Mouse (Mus musculus) gonadal fat pad, adult 2 months (tissue): ENCODE measurements around the gene Cd163. TPM values are rescaled to one million over a fixed set of nuclear protein-coding genes. Genes with fewer than 3 reads are reported as not detected.
"Not testable (repeated sequence)": the region's sequence is repeated elsewhere in the genome, so short reads cannot be mapped to it uniquely, and the experiment has no call there.

Source experiments
- DNase-seq: peaks from one replicate; pipeline ENCODE4 v3.0.0-alpha.2; 2012; ENCODE audit warnings: low read depth
- polyA plus RNA-seq: library from polyadenylated mRNA; depleted of rRNA; stranded (reverse); fragments of >200 nt; gene quantifications from 2 replicates; pipeline ENCODE4 v1.2.3, GENCODE M21; 2012; rRNA removed

Cd163 gene
- 3.0 and 4.6 TPM in 2 replicates for polyA plus RNA-seq

DNA sequence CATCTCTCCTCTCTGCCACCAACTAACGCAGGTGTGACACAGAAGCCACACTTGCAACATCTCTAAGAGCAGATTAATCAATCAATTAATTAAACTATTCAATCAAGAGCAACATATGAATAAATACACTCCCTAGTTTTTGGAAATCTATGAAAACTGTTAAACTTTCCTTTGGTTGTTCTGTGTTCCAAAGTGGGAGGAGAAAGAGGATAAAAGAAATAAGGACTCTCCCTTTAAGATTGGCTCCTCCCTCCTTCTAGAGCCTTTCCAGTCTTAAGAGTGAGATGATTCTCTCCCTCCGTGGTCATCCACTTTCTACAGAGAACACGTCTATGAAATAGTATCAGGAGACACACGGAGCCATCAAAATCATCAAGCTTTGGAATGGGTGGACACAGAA is at the start of gene Cd163:
Gene Cd163, plus strand, starts transcription at position 301 of the 400 bp plus-strand sequence.
- DNase-seq, result no peak

DNA sequence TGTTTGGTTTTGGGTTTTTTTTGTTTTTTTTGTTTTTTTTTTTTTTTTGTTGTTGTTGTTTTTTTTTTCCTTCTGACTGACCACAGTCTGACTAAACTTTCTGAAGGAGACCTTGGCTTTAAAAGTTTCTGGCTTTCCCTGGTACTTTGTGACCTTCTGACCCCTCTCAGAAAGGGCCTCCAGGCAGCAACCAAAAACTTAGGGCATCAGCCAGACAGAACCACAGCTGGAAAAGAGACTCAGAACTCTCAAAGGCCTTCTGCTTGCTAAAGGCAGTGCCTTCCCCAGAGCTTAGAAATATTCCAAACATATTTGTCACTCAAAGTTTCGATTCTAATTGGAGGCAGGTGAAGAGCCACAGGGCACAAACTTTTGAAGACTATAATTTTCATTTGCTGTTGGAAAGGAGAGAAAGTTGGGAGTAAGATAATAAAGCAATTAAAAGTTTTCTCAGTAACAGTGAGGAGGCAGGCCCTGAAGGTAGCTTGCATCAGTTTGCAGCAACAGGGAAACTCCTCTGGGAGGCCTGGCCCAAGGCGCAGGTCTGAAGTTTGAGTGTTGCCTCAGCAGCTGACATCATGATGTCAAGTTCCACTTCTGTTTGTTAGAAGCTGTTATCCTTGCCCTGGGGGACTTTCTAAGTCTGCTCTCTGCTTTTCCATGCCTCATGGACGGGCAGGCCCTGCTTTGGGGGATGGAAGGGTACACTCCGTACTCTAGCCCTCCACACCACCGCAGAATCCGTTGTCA is 48.6 kb upstream of the Cd163 start:
- DNase-seq, result no peak

DNA sequence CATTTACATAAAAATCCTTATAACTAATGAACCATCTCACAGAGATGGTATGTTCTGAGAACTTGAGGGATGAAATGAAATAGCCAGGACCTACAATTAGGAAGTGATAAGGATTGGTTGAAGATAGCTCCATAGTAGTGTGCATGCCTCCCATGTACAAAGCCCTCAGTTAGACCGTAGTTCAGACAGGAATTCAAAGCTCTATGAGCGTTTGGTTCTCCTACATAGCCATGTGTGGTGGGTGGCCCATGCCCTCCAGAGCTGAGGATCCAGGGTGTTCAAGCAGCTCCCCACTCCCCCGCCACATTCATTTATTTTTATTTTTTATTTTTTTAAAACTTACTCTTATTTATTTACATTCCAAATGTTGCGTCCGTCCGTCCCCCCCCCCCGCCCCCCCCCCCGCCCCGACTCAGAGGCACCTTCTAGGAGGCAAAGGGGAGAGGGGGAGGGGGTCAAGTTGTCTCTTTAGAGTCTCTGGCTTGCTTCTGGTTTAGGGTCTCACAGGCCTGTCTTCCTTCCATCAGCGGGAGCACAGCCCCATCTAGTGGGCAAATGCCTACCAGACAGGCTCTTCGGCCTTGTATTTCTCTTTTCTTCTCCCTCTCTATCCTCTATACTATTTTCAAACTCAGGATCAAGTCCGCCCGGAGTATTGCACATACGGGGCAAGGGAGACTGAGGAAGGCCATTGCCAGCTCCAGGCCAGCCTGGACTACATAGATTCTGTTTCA is 44.1 kb upstream of the Cd163 start:
- DNase-seq, result no peak

DNA sequence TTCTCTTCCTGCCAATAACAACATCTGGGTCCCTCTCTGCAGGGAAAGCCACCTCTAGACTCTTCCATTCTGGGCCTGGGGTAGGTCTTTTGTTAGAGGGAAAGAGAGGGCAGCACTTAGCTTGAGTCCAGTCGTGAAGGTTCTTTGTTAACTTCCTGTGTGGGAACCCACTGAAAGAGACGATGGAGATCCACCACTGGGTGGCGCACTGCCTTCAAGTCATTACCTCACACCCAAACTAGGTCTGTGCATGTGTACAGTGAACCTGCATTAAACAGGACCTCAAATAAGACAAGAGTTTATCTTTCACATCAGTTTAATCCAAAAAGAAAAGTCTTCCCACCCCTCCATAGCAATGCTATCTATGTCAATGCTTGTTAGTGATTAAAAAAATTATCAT is 41.8 kb upstream of the Cd163 start:
- peak; percentile 10 for DNase-seq

DNA sequence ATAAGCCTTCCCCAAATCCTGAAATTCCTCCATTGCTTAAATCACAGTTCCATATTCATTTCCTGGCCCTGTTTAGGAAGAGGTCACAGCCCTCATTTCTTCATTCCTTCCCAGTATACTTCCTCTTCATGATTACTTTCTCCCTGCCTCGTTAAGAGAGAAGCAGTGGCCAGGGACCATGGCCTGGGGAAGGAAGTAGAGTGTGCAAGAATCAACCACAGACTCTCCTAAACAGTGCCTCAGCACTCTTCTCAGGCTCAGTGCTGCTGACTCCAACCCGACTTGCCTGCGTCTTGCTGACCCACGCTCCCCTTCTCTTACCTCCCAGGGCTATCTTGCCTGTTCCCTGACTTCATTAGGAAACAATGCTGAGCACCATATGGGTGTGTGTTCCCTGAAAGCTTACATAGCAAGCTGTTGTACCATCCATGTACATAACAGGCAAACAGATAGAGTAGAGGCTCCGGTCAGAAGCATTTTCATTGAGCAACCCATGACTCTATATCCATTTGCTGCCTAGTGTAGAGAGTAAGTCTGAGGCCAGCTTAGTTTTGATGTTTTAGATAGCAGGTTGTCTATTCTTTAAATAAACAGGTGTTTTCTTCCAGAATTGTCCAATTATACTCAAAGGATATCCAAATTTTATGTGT is 31.1 kb upstream of the Cd163 start:
- no peak for DNase-seq

DNA sequence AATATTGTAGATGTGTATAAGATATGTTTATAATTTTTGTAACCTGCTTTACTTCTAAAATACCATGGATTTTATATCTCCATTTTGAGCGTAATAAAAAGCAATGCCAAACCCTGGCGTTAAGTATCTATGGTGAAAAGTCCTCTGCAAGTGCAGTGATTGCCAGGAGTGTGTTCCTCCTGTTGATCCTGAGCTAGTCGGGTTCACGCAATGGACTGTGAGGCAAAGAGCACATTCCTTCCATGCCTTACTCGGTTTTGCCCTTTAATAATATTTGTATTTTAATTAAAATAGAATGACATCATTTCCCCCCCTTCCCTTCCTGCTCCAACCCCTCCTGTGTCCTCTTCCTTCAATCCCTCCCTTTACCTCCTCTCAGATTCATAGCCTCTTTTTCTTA is 26.8 kb upstream of the Cd163 start:
- DNase-seq, result no peak

DNA sequence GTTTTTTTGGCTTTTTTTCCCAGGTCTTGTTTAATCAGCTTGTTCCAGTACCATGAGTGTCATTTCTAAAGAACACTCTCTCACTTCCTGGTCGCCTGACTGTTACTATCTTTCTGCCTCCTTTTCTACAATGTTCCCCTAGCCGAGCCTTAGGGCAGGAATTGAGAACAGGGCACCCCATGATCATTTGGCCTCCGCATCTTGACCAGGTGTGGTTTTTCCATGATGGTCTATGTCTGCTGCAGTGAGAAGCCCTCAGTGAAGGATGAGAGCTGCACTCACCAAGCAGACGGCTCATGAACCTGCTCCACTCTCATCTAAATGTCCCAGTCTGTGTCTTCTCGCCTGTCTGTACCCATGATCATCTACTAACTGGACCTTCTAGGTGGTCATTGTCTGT is 26.2 kb upstream of the Cd163 start:
- no peak for DNase-seq

DNA sequence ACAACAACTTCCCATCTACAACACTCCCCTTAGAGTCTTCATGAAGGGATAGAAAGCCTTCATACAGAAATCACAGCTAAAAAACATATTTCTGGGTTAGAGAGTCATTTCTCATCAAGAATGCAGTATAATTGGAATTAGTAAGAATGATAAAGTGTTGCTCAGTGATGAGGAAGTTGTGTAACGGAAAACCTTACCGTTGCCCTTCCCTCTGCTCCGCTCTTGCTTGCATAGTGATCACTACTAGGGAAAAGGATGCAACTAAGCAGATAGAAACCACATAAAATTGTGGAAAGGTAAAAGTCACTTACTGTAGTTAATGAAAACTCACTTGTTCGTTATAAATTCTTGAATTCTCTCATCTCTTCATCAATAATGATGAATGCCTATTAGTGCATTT is 21.7 kb upstream of the Cd163 start:
- DNase-seq, result no peak

DNA sequence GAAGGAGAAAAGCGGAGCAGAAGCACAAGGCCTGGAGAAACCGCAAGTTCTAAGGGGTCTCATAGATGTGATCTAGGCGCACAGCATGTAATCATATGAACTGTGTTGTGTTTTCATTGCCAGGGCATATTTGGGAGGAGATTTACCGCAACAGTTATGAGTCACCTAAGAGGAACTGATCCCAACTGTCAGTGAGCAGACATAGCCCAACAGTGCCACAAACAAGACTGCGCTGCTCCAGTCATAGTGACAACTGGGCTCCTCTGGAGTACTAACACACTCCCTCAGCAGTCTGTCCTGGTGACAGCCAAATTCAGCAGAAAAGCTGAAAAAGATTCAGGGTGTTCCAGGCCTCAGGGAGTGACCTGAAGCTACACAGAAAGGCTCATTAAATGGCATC is 7.1 kb upstream of the Cd163 start:
- not testable (repeated sequence) for DNase-seq

DNA sequence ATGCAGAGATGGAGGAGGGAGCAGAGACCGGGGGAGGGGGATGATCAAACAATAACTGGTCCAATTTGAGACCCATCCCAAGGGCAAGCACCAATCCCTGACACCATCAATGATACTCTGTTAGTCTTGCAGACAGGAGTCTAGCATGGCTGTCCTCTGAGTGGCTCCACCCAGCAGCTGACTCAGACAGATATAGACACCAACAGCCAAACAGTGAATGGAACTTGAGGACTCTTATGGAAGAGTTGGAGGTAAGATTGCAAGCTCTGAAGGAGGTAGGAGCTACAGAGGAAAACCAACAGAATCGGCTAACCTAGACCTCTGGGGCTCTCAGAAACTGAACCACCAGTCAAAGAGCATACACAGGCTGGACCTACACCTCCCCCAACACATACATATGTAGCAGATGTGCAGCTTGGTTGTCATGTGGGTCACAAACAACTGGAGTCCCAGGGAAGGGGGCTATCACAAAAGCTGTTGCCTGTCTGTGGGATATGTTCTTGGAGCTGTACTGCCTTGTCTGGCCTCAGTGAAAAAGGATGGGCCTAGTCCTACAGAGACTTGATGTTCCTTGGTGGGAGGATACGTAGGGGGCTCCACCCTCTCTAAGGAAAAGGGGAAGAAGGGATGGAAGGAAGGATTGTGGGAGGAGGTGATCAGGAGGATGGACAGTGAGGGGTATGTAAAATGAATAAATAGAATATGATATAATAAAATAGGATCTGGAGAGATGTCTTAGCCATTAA is 2.8 kb upstream of the Cd163 start:
- no peak for DNase-seq

DNA sequence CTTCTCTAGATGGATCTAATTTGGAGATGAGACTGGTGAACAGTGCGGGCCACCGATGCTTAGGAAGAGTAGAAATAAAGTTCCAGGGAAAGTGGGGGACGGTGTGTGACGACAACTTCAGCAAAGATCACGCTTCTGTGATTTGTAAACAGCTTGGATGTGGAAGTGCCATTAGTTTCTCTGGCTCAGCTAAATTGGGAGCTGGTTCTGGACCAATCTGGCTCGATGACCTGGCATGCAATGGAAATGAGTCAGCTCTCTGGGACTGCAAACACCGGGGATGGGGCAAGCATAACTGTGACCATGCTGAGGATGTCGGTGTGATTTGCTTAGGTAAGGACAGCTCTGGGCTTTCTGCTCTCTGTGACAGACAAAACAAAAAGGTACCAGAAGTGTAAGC is 4.5 kb downstream of the Cd163 start:
- no peak for DNase-seq

DNA sequence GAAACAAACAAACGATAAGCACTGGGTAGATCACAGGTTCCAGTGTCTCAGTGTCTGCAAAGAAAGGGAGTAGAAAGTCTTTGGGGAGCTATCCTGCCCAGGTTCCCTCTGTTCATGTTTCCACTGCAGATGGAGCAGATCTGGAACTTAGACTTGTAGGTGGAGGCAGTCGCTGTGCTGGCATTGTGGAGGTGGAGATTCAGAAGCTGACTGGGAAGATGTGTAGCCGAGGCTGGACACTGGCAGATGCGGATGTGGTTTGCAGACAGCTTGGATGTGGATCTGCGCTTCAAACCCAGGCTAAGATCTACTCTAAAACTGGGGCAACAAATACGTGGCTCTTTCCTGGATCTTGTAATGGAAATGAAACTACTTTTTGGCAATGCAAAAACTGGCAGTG is 7.8 kb downstream of the Cd163 start:
- no peak for DNase-seq

DNA sequence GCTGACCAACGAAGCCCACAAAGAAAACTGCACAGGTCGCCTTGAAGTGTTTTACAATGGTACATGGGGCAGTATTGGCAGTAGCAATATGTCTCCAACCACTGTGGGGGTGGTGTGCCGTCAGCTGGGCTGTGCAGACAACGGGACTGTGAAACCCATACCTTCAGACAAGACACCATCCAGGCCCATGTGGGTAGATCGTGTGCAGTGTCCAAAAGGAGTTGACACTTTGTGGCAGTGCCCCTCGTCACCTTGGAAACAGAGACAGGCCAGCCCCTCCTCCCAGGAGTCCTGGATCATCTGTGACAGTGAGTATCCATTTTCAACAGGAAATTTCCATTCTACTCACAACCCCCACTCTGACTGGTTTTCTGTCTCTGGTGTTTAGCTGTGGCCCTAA is 15.9 kb downstream of the Cd163 start:
- DNase-seq, result no peak

DNA sequence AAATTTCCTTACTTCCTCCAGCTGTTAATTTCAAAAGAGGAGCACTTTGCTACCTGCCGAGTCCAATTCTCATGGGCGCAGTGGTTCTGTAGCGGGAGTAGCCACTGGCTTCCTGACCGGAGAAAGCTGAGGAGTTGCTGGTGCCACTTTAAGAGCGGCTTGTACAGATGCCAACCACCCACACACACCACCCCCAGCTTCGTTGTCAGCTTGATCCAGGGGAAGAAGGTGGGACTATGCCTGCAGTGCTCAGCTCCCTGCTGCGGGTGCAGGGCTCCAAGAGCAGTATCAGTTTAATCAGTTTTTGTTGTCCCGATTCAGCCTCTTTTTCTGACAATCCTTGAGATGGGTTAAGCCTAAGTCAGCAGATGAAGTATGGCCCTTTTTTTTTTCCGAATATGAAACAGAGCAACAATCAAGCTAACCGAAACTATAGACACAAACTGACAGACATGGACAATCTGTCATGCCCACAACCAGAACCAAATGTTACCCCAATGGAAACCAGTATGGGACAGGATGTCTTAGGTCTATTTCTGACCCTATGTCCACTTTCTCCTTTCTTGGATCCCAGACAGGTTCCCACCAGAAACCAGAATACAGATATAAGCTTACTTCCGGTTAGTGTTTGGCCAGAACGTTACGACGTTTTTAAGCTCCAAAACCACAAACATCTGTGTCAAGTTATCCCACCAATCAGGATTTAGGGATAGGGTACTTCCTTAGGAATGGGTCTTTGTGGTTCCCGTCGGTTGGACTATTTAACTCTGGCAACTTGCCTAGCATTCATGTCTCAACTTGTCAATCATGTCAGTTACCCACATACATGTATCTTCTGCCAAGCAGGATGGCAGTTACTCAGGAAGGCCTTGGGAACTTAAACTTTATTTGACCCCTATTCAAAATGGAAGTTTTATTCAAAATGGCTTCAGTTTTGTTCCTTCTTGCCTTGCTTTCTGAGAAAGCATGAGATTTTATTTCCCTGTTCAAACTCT is 17.3 kb downstream of the Cd163 start:
- peak; percentile 66 for DNase-seq

DNA sequence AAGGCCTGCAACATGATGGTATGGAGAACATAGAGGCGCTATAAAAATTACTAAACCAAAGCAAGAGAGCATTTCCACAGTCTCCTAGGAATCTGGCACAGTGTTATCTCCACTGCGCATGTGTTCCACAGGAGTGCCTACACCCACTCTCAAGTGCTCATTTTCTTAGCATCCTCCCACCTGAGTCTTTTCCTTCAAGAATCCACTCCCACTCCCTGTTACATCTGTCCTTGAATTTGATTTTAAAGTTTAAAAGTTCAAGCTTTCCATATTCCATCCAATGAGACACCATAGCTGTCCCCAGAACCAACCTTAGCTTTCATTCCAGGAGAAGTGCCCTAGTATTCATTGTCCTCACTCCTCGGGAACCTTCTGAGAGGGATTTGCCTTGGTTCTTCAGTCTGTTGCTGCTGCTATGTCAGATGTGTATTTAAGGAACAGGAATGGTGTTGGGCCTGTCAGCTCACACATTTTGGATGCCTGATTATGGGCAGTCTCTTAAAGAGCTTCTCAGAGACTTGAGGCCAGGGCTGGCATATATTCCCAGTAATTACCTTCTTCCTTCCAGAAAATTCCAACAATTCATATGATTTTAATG is 24.0 kb downstream of the Cd163 start:
- no peak for DNase-seq

DNA sequence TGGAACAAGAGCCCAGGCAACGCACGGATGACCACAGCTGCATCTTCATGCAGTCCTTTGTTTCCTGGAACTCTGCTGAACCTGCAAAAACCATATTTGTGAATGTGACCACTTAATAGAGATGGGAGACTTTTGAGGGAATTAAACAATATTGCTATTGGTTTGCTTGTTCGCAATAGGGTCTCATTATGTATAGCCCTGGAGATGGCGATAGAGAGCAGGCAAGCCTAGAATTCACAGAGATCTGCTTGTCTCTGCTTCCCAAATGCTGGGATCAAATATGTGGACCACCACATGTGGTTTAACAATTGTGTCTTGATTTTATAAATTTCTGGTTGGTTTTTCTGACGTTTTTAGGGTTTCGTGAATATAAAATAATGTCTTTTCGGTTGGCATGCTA is 25.2 kb downstream of the Cd163 start:
- no peak for DNase-seq

DNA sequence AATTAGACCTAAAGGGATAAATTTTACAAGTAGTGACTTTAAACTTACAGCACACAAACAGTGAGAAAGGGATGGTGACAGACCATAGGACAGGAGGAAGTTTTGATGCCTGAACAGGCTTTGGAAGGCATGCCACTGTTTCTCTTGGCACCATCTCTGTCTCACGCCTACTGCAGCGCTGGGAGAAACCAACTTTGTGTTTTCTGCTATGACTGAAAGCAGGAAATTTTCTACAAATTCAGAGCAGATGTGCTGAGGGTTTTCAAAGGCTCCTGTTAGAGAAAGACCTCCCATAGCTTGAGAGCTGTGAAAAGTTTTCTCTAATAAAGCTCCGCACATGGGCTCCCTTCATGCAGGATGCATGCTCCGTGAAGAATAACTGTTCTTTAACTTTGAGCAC is 40.6 kb downstream of the Cd163 start:
- DNase-seq, result no peak

DNA sequence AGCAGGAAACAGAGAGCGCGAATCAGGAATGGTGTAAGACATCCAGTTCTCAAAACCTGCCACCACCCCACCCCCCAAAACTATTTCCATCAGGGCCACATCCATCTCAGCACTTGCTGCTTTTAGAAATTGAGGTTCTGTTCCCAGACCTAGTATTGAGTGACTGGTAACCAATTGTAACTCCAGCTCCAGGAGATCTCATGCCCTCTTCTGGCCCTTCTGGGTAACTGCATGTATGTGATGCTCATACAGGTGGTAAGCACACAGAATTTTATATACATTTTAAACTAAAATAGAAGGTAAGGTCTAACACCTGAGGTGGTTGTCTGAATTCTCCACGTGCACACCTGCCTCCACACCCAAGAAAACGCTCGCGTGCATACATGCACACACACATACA is 42.2 kb downstream of the Cd163 start:
- no peak for DNase-seq

DNA sequence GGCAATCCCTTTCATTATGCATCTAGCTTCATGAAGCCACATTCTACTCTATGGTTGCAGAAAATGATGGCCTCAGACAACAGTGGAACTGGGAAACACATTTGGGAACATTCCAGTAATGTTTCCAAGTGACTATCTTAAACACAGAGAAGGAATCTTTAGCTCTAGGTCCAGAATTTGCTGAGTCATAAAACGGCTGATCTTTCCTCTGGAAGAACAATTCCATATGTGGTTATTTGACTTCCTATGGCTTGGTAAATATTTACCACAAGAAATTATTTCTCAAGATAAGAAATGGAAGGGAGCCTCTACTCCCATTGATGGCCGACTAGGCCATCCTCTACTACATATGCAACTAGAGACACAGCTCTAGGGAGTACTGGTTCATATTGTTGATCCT is 48.8 kb downstream of the Cd163 start:
- no peak for DNase-seq

DNA sequence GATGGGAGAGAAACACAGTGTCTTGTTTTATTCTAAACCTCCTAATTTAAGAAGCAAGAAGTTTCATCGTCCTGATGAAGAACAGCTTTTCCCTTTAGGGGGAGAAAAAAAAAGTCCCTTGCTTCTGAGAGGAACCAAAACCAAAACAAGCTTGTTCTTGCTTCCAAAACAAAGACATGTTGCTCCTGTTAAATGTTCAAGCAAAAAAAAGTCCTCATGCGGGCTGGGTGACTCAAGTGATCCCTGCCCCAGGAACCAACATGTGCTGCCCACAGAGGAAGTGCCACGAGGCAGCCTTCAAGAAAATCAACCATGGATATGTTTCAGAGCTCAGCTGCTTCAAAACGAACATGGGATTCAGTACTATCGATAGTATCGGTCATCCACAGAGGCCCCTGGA is 54.5 kb downstream of the Cd163 start:
- DNase-seq, result no peak

DNA sequence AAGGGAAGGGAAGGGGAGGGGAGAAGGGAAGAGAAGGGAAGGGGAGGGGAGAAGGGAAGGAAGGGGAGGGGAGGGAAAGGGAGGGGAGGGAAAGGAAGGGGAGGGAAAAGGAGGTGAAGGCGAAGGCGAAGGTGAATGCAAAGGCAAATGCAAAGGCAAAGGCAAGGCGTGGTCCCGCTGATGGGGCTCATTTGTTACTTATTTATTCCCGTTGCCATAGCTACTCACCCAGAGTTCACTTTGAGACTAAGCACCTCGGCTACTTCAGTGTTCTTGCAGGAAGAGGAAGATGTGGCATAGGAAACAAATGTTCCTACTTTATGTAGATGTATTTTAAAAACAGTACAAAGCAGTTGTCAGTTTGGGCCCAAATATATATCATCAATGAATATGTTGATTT is 56.1 kb downstream of the Cd163 start:
- no peak for DNase-seq
